Comparison of ENCODE assay signal across 19 mouse cellular contexts in genomic region chr5:32914071-32914470, GRCm38 (mm10). TPM values are rescaled to one million over a fixed set of nuclear protein-coding genes. Genes with fewer than 3 reads are reported as not detected.
DNase-seq lines count a peak whose midpoint lies in the region; ATAC-seq and TF ChIP-seq lines count a peak whose summit lies in the region.
"Had no signal": no experiment of that assay in that cellular context is flagged by ENCODE, and none has a peak within 500 bp of the region (broad histone marks: within the 10 kb centered on the region; RNA-seq: fewer than 3 reads in every experiment).

No protein-coding gene starts in this region.

- H3K4me2 ChIP-seq in heart, postnatal 0 days (ENCODE audit: low read depth, low read length), result no peak overlapping the region
- H3K4me2 ChIP-seq in lung, embryonic 14.5 days, result no peak overlapping the region
- H3K4me2 ChIP-seq: embryonic facial prominence, embryonic 13.5 days; hindbrain, embryonic 13.5 days; midbrain, embryonic 12.5 days had no signal

- TF ChIP-seq EP300 in heart, postnatal 0 days (IDR thresholded peaks at IDR 0.05; ENCODE audit: low read depth), result no peak

- 77% methylated on average over 3 of the region's 3 CpGs for WGBS in heart, postnatal 0 days
- WGBS in lung, embryonic 14.5 days, result 72% methylated on average over 3 of the region's 3 CpGs

- no peaks in the 10 kb centered on the region for H3K4me1 ChIP-seq in heart, postnatal 0 days (ENCODE audit: control insufficient read depth, insufficient read depth)
- no peaks in the 10 kb centered on the region for H3K4me1 ChIP-seq in lung, embryonic 14.5 days (ENCODE audit: insufficient read depth)
- H3K4me1 ChIP-seq: embryonic facial prominence, embryonic 13.5 days; hindbrain, embryonic 13.5 days; midbrain, embryonic 12.5 days had no signal

- peaks cover 54% of the 10 kb centered on the region for H3K36me3 ChIP-seq in heart, postnatal 0 days (replicated peaks; ENCODE audit: control insufficient read depth, insufficient read depth, low read length)
- H3K36me3 ChIP-seq in lung, embryonic 14.5 days (ENCODE audit: insufficient read depth), result peaks cover 59% of the 10 kb centered on the region

- no peak overlapping the region for H3K9ac ChIP-seq in heart, postnatal 0 days (replicated peaks; ENCODE audit: low read depth, low read length)
- H3K9ac ChIP-seq in lung, embryonic 14.5 days, result no peak overlapping the region
- H3K9ac ChIP-seq: embryonic facial prominence, embryonic 13.5 days; hindbrain, embryonic 13.5 days; midbrain, embryonic 12.5 days had no signal

- DNase-seq in heart, postnatal 0 days (ENCODE audit: low spot score), result no peak
- DNase-seq in heart, adult 11 months, result no peak
- no peak for DNase-seq in lung, embryonic 14.5 days
- no peak for DNase-seq in lung, postnatal 25 days (ENCODE audit: low spot score)
- peak; percentile 22 for DNase-seq in NIH3T3 (ENCODE audit: low read depth)
- DNase-seq in retina, postnatal 1 day, result peak; percentile 27
- no peak for DNase-seq in thymus, postnatal 25 days
- DNase-seq: cerebellum, adult 11-12 months; cerebellum, postnatal 36 days; heart, adult 18-20 months; heart, postnatal 10 days; layer of hippocampus, adult 9-11 months; liver; lung, postnatal 4 days; right cerebral cortex, postnatal 14 days had no signal

- no peak for ATAC-seq in heart, postnatal 0 days (ENCODE audit: insufficient read depth, low read depth)
- ATAC-seq in lung, embryonic 14.5 days (ENCODE audit: insufficient read depth), result no peak

- H3K4me3 ChIP-seq in heart, postnatal 0 days (ENCODE audit: low read depth, low read length), result no peak overlapping the region
- no peak overlapping the region for H3K4me3 ChIP-seq in lung, embryonic 14.5 days (ENCODE audit: low read depth, low read length)
- H3K4me3 ChIP-seq: embryonic facial prominence, embryonic 13.5 days; hindbrain, embryonic 13.5 days; midbrain, embryonic 12.5 days had no signal

- no peaks in the 10 kb centered on the region for H3K27me3 ChIP-seq in heart, postnatal 0 days (ENCODE audit: control insufficient read depth, insufficient read depth, low read length)
- no peaks in the 10 kb centered on the region for H3K27me3 ChIP-seq in lung, embryonic 14.5 days (ENCODE audit: insufficient read depth, low read length)
- H3K27me3 ChIP-seq: CH12.LX; embryonic facial prominence, embryonic 13.5 days; hindbrain, embryonic 13.5 days; midbrain, embryonic 12.5 days had no signal

- TF ChIP-seq CTCF in heart, postnatal 0 days (IDR thresholded peaks at IDR 0.05; ENCODE audit: low read depth), result peak; percentile 20
- peak; percentile 18; the same call in 1 of the 2 replicates for TF ChIP-seq CTCF in lung, embryonic 14.5 days (IDR thresholded peaks at IDR 0.05; ENCODE audit: low read depth)

- no peak overlapping the region for H3K27ac ChIP-seq in heart, postnatal 0 days (ENCODE audit: low read depth)
- H3K27ac ChIP-seq in lung, embryonic 14.5 days (ENCODE audit: low read depth), result no peak overlapping the region
- H3K27ac ChIP-seq: embryonic facial prominence, embryonic 13.5 days; hindbrain, embryonic 13.5 days; midbrain, embryonic 12.5 days had no signal

- no peaks in the 10 kb centered on the region for H3K9me3 ChIP-seq in heart, postnatal 0 days (replicated peaks; ENCODE audit: control insufficient read depth, low read length)
- no peaks in the 10 kb centered on the region for H3K9me3 ChIP-seq in lung, embryonic 14.5 days (ENCODE audit: low read depth, low read length)
- H3K9me3 ChIP-seq: embryonic facial prominence, embryonic 13.5 days; hindbrain, embryonic 13.5 days; midbrain, embryonic 12.5 days had no signal

RNA-seq across cellular contexts. Expression of gene Depdc5, which starts 50.6 kb away (rescaled TPM):
- 17.9 and 58.4 TPM in 2 replicates for total RNA-seq in heart, postnatal 0 days (2014; rRNA removed; ENCODE audit: low replicate concordance)
- polyA plus RNA-seq in heart, postnatal 0 days (2015; fragmentation: Nextera tagmentation; extraction: Ambion mirVana), result 5.9 and 6.7 TPM in 2 replicates
- 26.7 and 29.5 TPM in 2 replicates for polyA plus RNA-seq in lung, embryonic 14.5 days (2014; fragmentation: Nextera tagmentation; extraction: Ambion mirVana)

Comparison
In these comparisons a context has a peak if more than half of its experiments do, and no peak if none do; other contexts are left out.
1. DNase-seq: peak in NIH3T3 (single experiment) and retina, postnatal 1 day (single experiment); none in heart, postnatal 0 days (single experiment), heart, adult 11 months (single experiment), lung, embryonic 14.5 days (single experiment), lung, postnatal 25 days (single experiment) and thymus, postnatal 25 days (single experiment).